ENCODE assay signal across 23 mouse cellular contexts in genomic region chr11:51063841-51064240, GRCm38 (mm10). TPM values are rescaled to one million over a fixed set of nuclear protein-coding genes. Genes with fewer than 3 reads are reported as not detected.
"Had no signal": no experiment of that assay in that cellular context is flagged by ENCODE, and none has a peak within 500 bp of the region (broad histone marks: within the 10 kb centered on the region; RNA-seq: fewer than 3 reads in every experiment).

No protein-coding gene starts in this region.

- H3K4me3 ChIP-seq: layer of hippocampus, adult 2 months; limb, embryonic 15.5 days; liver, embryonic 12.5 days; midbrain, embryonic 10.5 days; myocyte; neural tube, embryonic 15.5 days had no signal

- H3K27ac ChIP-seq: kidney, postnatal 0 days; layer of hippocampus, adult 2 months; limb, embryonic 15.5 days; liver, embryonic 12.5 days; midbrain, embryonic 10.5 days; neural tube, embryonic 15.5 days had no signal

- DNase-seq: kidney, adult 11 months; kidney, adult 9 months; lung, postnatal 10 days; lung, postnatal 4 days; midbrain, embryonic 14.5 days; thymus, postnatal 4 days had no signal

RNA-seq across cellular contexts. Expression of gene Olfr1375, which starts 15.9 kb away (rescaled TPM):
- total RNA-seq: layer of hippocampus, adult 2 months; layer of hippocampus, postnatal 14 days; left cerebral cortex, adult 8-10 months; megakaryocyte, adult 5-6 weeks had no signal
- polyA plus RNA-seq: intestine, embryonic 14.5 days; kidney, postnatal 0 days; limb, embryonic 11.5 days; limb, embryonic 15.5 days; liver, embryonic 12.5 days; liver, embryonic 16.5 days; lung, embryonic 14.5 days; midbrain, embryonic 10.5 days; midbrain, embryonic 14.5 days; myocyte; neural tube, embryonic 11.5 days; neural tube, embryonic 15.5 days; small intestine, adult 2 months; stomach, embryonic 16.5 days had no signal

RNA-seq across cellular contexts. Expression of gene Olfr54, which starts 49.8 kb away (rescaled TPM):
- total RNA-seq: layer of hippocampus, adult 2 months; layer of hippocampus, postnatal 14 days; left cerebral cortex, adult 8-10 months had no signal
- polyA plus RNA-seq: intestine, embryonic 14.5 days; kidney, postnatal 0 days; limb, embryonic 11.5 days; limb, embryonic 15.5 days; liver, embryonic 12.5 days; liver, embryonic 16.5 days; lung, embryonic 14.5 days; midbrain, embryonic 10.5 days; midbrain, embryonic 14.5 days; myocyte; neural tube, embryonic 11.5 days; neural tube, embryonic 15.5 days; small intestine, adult 2 months; stomach, embryonic 16.5 days had no signal
